Mouse (Mus musculus): ENCODE data around the gene Il10.
A peak's percentile ranks its signal among the peaks of the same experiment; 100 is the strongest.
"Not testable (repeated sequence)": the region's sequence is repeated elsewhere in the genome, so short reads cannot be mapped to it uniquely, and the experiment has no call there.

Gene Il10

GRCm38 (mm10) chr1:131020425-131021310 is 1.0 kb downstream of the Il10 start:
- no peak for DNase-seq

GRCm38 (mm10) chr1:131021438-131021837 is 1.8 kb downstream of the Il10 start:
- DNase-seq: no peak

GRCm38 (mm10) chr1:131021900-131022590 is 2.4 kb downstream of the Il10 start:
- no peak for DNase-seq

- DNase-seq: peak; percentile 36
These were observed 3.1 kb downstream of the Il10 start for GRCm38 (mm10) chr1:131022591-131023249.

- not testable (repeated sequence) for DNase-seq
These were observed 3.7 kb downstream of the Il10 start for GRCm38 (mm10) chr1:131023250-131023858.

GRCm38 (mm10) chr1:131024900-131025842 is 5.5 kb downstream of the Il10 start:
- no peak for DNase-seq

- no peak for DNase-seq
These were observed 6.2 kb downstream of the Il10 start for GRCm38 (mm10) chr1:131025843-131026190.

- DNase-seq: no peak
These were observed 9.6 kb downstream of the Il10 start for GRCm38 (mm10) chr1:131029215-131029614.

- DNase-seq: no peak
These were observed 10.6 kb downstream of the Il10 start for GRCm38 (mm10) chr1:131030261-131030660.

- DNase-seq: no peak
These were observed 11.6 kb downstream of the Il10 start for GRCm38 (mm10) chr1:131031267-131031666.

- DNase-seq: no peak
These were observed 18.4 kb downstream of the Il10 start for GRCm38 (mm10) chr1:131038001-131038400.

- no peak for DNase-seq
These were observed 18.9 kb downstream of the Il10 start for GRCm38 (mm10) chr1:131038415-131039017.

GRCm38 (mm10) chr1:131039479-131039878 is 19.8 kb downstream of the Il10 start:
- no peak for DNase-seq

GRCm38 (mm10) chr1:131042263-131042662 is 22.6 kb downstream of the Il10 start:
- DNase-seq: no peak

- no peak for DNase-seq
These were observed 23.1 kb downstream of the Il10 start for GRCm38 (mm10) chr1:131042721-131043120.

GRCm38 (mm10) chr1:131043636-131044035 is 24.0 kb downstream of the Il10 start:
- no peak for DNase-seq

GRCm38 (mm10) chr1:131045723-131046355 is 26.2 kb downstream of the Il10 start:
- DNase-seq: no peak

- no peak for DNase-seq
These were observed 27.0 kb downstream of the Il10 start for GRCm38 (mm10) chr1:131046607-131047006.

GRCm38 (mm10) chr1:131048121-131048863 is 28.6 kb downstream of the Il10 start:
- no peak for DNase-seq

GRCm38 (mm10) chr1:131048946-131049345 is 29.3 kb downstream of the Il10 start:
- DNase-seq: no peak

All from cerebellum, adult 11-12 months (tissue).